Mouse (Mus musculus): ENCODE data around the gene Sowahd.

Sowahd gene

DNA sequence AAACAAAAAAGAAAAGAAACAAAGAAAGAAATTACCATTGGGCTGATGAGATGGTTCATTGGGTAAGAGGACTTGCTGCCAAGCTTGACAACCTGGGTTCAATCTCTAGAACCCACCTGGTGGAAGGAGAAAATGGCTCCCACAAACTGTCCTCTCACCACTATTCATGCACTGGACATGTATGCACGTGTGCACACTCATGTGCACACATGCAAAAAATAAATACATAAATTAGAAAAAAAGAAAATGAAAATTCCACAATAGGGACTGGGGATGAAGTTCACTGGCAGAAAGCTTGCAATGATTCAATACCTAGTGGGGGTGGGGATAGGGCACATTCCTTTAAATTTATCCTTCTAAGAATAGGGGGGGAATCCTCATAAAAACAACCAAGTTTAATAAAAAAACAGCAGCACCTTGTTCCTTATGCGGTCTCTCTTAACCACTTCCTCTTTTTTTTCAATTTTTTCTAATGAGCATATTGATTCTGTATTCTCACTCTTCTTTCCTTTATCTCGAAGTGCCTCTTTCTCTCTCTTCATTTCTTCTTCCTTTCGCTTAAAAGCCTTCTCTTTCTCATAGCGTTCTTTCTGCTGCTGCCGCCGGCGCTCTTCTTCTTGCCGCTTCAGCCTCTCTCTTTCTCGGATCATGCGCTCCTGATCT, 46.6 kb downstream of the Sowahd start:
- DNase-seq = no peak

- no peak for DNase-seq
Observed at GRCm38 (mm10) chrX:37098681-37099080, 50.0 kb downstream of the Sowahd start.

Data from lung, adult 18-20 months (tissue).